Mouse (Mus musculus): ENCODE measurements around the gene Filip1.

DNA sequence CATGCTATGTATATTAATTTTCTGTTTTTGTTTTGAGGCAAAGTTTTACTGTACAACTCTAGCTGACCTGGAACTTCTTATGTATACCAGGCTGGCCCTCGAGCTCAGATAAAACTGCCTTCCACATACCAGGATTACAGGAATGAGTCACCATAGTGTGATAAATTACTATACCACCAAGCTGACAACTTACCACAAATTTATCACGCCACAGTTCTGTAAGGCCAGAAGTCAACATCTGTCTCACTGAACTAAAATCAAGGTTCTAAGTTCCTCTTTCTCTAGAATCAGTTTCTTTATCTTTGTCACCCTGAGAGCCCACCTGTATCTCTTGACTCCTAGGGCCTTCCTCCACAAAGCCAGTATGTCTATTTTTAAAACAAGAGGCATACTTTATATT is 45.0 kb upstream of the Filip1 start:
- TF ChIP-seq GATA1 (IDR thresholded peaks at IDR 0.05; ENCODE audit: borderline replicate concordance, low read length) = no peak
- no peak for TF ChIP-seq FLI1 (IDR thresholded peaks at IDR 0.05; ENCODE audit: low read length)
